Mouse (Mus musculus): ENCODE results near the gene Hivep3. TPM values are rescaled to one million over a fixed set of nuclear protein-coding genes. Genes with fewer than 3 reads are reported as not detected.

Gene Hivep3
- total and polyA plus RNA-seq, 3 experiments, result not detected

DNA sequence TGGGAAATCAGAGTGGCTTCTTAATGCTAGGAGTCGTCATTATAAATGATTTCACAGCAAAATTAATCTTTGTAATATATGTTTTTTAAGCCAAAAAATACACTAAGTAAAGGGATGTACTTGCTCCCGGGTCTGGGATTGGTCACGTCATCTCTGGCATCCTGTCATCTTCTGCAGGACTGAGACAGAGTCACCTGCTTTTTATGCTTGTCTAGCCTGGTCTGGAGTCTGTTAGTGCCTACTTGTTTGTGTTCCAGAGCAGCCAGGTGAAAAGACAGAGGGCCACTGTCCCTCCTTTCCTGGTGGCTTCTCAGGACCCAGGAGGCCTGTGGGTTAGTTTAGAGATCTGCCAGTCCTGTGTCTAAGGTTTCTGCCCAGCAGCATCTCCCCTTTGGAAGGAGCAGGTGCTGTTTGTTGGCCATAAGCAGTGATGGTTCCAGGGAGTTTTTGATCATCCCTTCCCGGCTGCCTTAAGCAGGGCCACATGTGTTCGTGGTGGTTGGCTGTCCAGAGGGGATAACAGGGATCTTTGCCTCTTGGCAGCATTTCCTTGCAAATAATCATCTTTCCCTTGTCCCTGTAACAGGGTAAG is 245.8 kb downstream of the Hivep3 start:
- no peaks in the 10 kb centered on the region for H3K4me1 ChIP-seq (ENCODE audit: control insufficient read depth in 1 of 2, insufficient read depth in 2 of 2, low read length in 2 of 2)
- H3K36me3 ChIP-seq (ENCODE audit: control insufficient read depth in 1 of 2, insufficient read depth in 2 of 2, low read length in 2 of 2), result no peaks in the 10 kb centered on the region
- H3K27ac ChIP-seq (ENCODE audit: control insufficient read depth, low read depth, low read length), result no peak overlapping the region
- H3K4me3 ChIP-seq (ENCODE audit: control insufficient read depth in 1 of 2, insufficient read depth in 1 of 2, low read depth in 2 of 2, low read length in 2 of 2), result no peak overlapping the region
- H3K27me3 ChIP-seq (ENCODE audit: control insufficient read depth in 1 of 2, insufficient read depth in 2 of 2, low read length in 2 of 2), result no peaks in the 10 kb centered on the region
- H3K79me2 ChIP-seq (ENCODE audit: control insufficient read depth, insufficient read depth, low read length, poor library complexity), result no peaks in the 10 kb centered on the region
- no peak overlapping the region for H3K9ac ChIP-seq (ENCODE audit: control insufficient read depth, low read depth, low read length, poor library complexity, severe bottlenecking)
- no peak for TF ChIP-seq MAFK (IDR thresholded peaks at IDR 0.05; ENCODE audit: borderline replicate concordance, low read depth, low read length)
- H3K9me3 ChIP-seq (replicated peaks; ENCODE audit: insufficient read depth, low read length), result no peaks in the 10 kb centered on the region
- DNase-seq (ENCODE audit: low read depth, low spot score), result no peak

DNA sequence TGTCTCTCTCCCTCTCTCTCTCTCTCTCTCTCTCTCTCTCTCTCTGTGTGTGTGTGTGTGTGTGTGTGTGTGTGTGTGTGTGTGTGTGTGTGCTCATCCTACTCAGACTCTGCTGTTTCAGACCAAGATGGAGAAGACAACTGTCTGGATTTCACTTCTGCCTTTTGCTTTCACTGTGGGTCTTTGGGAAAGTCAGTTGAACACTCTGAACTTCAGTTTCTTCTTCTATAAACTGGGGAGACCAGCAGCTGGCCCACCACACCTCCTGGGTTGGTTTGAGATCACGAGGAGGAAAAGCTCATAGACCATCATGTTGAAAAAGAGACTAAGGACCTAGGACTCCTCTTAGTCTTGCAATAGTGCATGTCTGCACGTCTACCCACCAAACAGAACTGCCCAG is 246.3 kb downstream of the Hivep3 start:
- no peaks in the 10 kb centered on the region for H3K27me3 ChIP-seq (ENCODE audit: control insufficient read depth in 1 of 2, insufficient read depth in 2 of 2, low read length in 2 of 2)
- H3K9me3 ChIP-seq (replicated peaks; ENCODE audit: insufficient read depth, low read length), result no peaks in the 10 kb centered on the region
- TF ChIP-seq ETS1 (IDR thresholded peaks at IDR 0.05; ENCODE audit: low read depth, low read length), result no peak
- no peak for TF ChIP-seq MXI1 (IDR thresholded peaks at IDR 0.05; ENCODE audit: low read depth, low read length)
- no peak for TF ChIP-seq NRF1 (IDR thresholded peaks at IDR 0.05; ENCODE audit: insufficient read depth, low read depth, low read length, poor library complexity, severe bottlenecking)
- no peak for TF ChIP-seq MEF2A (IDR thresholded peaks at IDR 0.05; ENCODE audit: extremely low read depth, insufficient replicate concordance, low read depth, low read length, poor library complexity, severe bottlenecking)
- no peak for TF ChIP-seq USF1 (IDR thresholded peaks at IDR 0.05; ENCODE audit: low read depth, low read length)
- no peak for TF ChIP-seq MAZ (IDR thresholded peaks at IDR 0.05; ENCODE audit: low read depth, low read length)
- no peak for TF ChIP-seq CHD2 (IDR thresholded peaks at IDR 0.05; ENCODE audit: low read length)
- TF ChIP-seq ZC3H11A (IDR thresholded peaks at IDR 0.05; ENCODE audit: low read depth, low read length), result no peak
- TF ChIP-seq EP300 (IDR thresholded peaks at IDR 0.05; ENCODE audit: low read depth in 1 of 2, low read length in 2 of 2), result no peak
- TF ChIP-seq SIN3A (IDR thresholded peaks at IDR 0.05; ENCODE audit: low read length), result no peak
- no peak overlapping the region for H3K27ac ChIP-seq (ENCODE audit: control insufficient read depth, low read depth, low read length)
- H3K9ac ChIP-seq (ENCODE audit: control insufficient read depth, low read depth, low read length, poor library complexity, severe bottlenecking), result no peak overlapping the region
- no peaks in the 10 kb centered on the region for H3K36me3 ChIP-seq (ENCODE audit: control insufficient read depth in 1 of 2, insufficient read depth in 2 of 2, low read length in 2 of 2)
- H3K79me2 ChIP-seq (ENCODE audit: control insufficient read depth, insufficient read depth, low read length, poor library complexity), result no peaks in the 10 kb centered on the region
- H3K4me3 ChIP-seq (ENCODE audit: control insufficient read depth in 1 of 2, insufficient read depth in 1 of 2, low read depth in 2 of 2, low read length in 2 of 2), result no peak overlapping the region
- DNase-seq (ENCODE audit: low read depth, low spot score), result no peak
- H3K4me1 ChIP-seq (ENCODE audit: control insufficient read depth in 1 of 2, insufficient read depth in 2 of 2, low read length in 2 of 2), result no peaks in the 10 kb centered on the region

DNA sequence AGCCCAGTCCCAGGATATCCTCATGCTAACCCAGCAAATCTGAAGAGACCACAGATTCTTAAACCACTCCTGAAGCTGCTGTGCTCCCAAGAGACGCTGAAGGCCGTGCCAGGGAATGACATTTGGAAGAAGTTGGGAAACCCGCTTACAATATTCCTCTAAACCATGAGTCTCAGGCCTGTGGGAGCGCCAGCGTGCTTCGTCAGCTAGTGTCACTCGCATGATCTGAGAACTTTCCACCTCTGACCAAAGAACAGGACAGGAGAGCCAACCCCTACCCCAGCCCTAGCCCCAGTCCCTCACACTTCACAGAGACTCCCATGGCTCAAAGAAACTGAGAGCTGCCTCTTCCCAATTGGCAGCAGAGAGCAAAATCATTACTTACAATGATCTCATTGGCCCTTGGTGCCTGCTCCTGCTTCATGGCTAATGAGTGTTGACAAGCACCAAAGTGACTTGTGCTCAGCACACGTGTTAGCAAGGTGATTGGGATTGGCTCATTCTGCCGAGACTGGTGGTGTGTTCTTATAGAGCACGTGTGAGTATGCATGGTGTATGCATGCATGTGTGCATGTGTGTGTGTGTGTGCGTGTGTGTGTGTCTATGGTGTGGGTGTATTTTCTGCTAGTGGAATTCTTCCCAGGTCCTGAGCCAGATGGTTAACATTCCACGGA is 247.6 kb downstream of the Hivep3 start:
- no peak for TF ChIP-seq CHD1 (IDR thresholded peaks at IDR 0.05; ENCODE audit: low read depth, low read length)
- no peak for TF ChIP-seq MYC (IDR thresholded peaks at IDR 0.05; ENCODE audit: low read depth, low read length)
- TF ChIP-seq POLR2AphosphoS2 (IDR thresholded peaks at IDR 0.05; ENCODE audit: low read length), result no peak
- TF ChIP-seq TBP (IDR thresholded peaks at IDR 0.05; ENCODE audit: low read depth, low read length), result no peak
- TF ChIP-seq RCOR1 (IDR thresholded peaks at IDR 0.05; ENCODE audit: low read depth, low read length), result no peak
- TF ChIP-seq POLR2AphosphoS5 (IDR thresholded peaks at IDR 0.05; ENCODE audit: borderline replicate concordance, low read depth, low read length), result no peak
- no peak for TF ChIP-seq ZKSCAN1 (IDR thresholded peaks at IDR 0.05; ENCODE audit: low read depth, low read length)
- TF ChIP-seq ZNF384 (IDR thresholded peaks at IDR 0.05; ENCODE audit: low read depth, low read length), result no peak
- TF ChIP-seq USF2 (IDR thresholded peaks at IDR 0.05; ENCODE audit: borderline replicate concordance in 1 of 2, insufficient read depth in 1 of 2, low read depth in 1 of 2, low read length in 2 of 2), result no peak
- no peak for TF ChIP-seq MAZ (IDR thresholded peaks at IDR 0.05; ENCODE audit: low read depth, low read length)
- Histone ChIP-seq H3K4me1 (ENCODE audit: control insufficient read depth in 1 of 2, insufficient read depth in 2 of 2, low read length in 2 of 2) (no peaks in the 10 kb centered on the region), H3K36me3 (ENCODE audit: control insufficient read depth in 1 of 2, insufficient read depth in 2 of 2, low read length in 2 of 2) (no peaks in the 10 kb centered on the region), H3K79me2 (ENCODE audit: control insufficient read depth, insufficient read depth, low read length, poor library complexity) (no peaks in the 10 kb centered on the region), H3K9me3 (replicated peaks; ENCODE audit: insufficient read depth, low read length) (no peaks in the 10 kb centered on the region), H3K27me3 (ENCODE audit: control insufficient read depth in 1 of 2, insufficient read depth in 2 of 2, low read length in 2 of 2) (no peaks in the 10 kb centered on the region), H3K9ac (ENCODE audit: control insufficient read depth, low read depth, low read length, poor library complexity, severe bottlenecking) (no peak overlapping the region), H3K27ac (ENCODE audit: control insufficient read depth, low read depth, low read length) (no peak overlapping the region), H3K4me3 (ENCODE audit: control insufficient read depth in 1 of 2, insufficient read depth in 1 of 2, low read depth in 2 of 2, low read length in 2 of 2) (no peak overlapping the region)
- no peak for DNase-seq (ENCODE audit: low read depth, low spot score)

Measured in MEL (cell line).